Mouse (Mus musculus) stomach, embryonic 15.5 days (tissue): ENCODE data around the gene Kri1. TPM values are rescaled to one million over a fixed set of nuclear protein-coding genes. Genes with fewer than 3 reads are reported as not detected.
A peak's percentile ranks its signal among the peaks of the same experiment; 100 is the strongest.

Source experiments
- ATAC-seq: fragments of 200-750 bp; cut with Nextera tagmentation; 2 replicates; pipeline ENCODE4 v1.8.0; 2017; ENCODE audit warnings: low read depth, moderate number of reproducible peaks, moderate TSS enrichment; ENCODE audit not compliant: insufficient read depth, low FRiP score
- H3K27ac ChIP-seq: fragments of 300-500 bp; sonication (generic); 2 replicates; pipeline ENCODE4 v1.5.1; 2015; ENCODE audit warnings: mild to moderate bottlenecking, inconsistent platforms
- H3K27me3 ChIP-seq: fragments of 300-500 bp; sonication (generic); replicated peaks from 2 replicates; pipeline ENCODE4 v1.6.1; 2015; ENCODE audit warnings: inconsistent platforms
- H3K36me3 ChIP-seq: fragments of 300-500 bp; sonication (generic); 2 replicates; pipeline ENCODE4 v1.6.1; 2015; ENCODE audit warnings: inconsistent platforms
- H3K4me1 ChIP-seq: fragments of 300-500 bp; sonication (generic); 2 replicates; pipeline ENCODE4 v1.6.1; 2015; ENCODE audit warnings: inconsistent platforms
- H3K4me2 ChIP-seq: fragments of 300-500 bp; sonication (generic); 2 replicates; pipeline ENCODE4 v1.6.1; 2015; ENCODE audit warnings: mild to moderate bottlenecking, inconsistent platforms
- H3K4me3 ChIP-seq: fragments of 300-500 bp; sonication (generic); replicated peaks from 2 replicates; pipeline ENCODE4 v1.5.1; 2015; ENCODE audit warnings: inconsistent platforms
- H3K9ac ChIP-seq: fragments of 300-500 bp; sonication (generic); 2 replicates; pipeline ENCODE4 v1.6.1; 2015; ENCODE audit warnings: inconsistent platforms
- H3K9me3 ChIP-seq: fragments of 300-500 bp; sonication (generic); 2 replicates; pipeline ENCODE4 v1.6.1; 2016; ENCODE audit warnings: inconsistent platforms
- WGBS: fragments of 180-500 bp; shearing (Covaris S2); methylation state at CpG from one replicate; pipeline ENCODE4 v1.1.7; 2015; 5-methylcytosine and 5-hydroxymethylcytosine counted together
- polyA plus RNA-seq: library from polyadenylated mRNA; unstranded; fragments of >200 nt; fragmentation: Nextera tagmentation; extraction: Ambion mirVana; gene quantifications from 2 replicates; pipeline ENCODE4 v1.2.1, GENCODE M21; 2015

Gene Kri1
- polyA plus RNA-seq, 1 experiment from 2014 or later = 14.5 TPM

DNA sequence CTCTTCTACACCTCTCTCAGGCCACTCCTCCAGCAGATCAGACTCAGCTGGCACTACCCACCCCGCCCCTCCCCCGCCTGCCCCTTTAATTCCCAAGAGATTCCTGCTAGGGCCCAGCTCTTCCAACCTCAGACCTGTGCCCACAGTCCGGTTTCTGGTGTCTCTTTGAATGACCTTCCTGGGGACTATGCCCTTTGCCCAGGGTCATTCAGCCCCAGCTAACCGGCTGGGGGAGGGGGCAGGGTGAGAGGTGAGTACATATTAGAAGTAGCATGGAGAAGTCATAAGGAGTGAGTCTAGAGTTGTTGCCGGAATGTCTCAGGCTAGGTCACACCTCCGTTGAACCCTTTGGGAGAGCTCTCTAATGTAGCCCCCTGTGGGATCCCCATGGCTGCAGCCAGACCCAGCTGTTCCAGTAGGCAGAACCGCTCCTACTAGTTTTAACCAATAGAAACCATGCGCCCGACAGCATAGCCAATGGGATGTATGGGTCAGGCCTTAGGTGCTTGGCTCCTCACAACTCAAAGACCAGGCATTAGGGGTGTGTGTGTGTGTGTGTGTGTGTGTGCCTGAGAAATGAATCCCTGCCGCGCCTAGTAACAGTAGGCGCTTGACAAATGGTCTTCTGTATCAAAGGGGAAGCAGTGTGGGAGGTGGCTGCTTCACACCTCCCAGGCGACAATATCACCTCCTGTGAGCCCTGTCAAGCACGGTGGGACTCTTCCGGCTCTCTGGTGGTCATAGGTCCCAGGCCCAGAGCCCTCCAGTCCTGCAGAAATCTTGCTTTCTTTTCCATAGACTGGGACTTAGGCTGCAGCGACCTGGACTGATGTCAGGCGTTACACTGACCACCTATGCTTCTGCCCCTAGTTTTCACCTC, 37.9 kb downstream of the Kri1 start:
- H3K9ac ChIP-seq = no peak overlapping the region

DNA sequence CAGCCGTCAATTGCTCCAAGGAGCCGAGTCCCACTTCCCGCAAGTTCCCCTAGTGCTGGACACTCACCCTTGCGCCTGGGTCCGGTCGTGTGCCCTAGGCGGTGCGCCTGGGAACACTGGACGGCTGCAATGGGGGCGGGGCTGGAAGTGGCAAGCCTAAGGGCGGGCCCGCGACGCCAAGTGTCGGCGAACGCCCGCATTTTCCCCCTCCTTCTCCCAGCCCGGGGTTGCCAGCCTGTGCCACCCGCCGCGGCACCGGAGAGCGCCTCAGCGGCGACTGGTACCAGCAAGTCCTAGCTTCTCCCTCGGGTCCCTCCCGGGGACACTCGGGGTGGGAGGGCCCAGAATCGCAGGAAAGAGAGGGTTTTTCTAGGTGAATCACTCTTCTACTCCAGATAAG, 39.4 kb downstream of the Kri1 start, which contains the start of gene S1pr5:
S1pr5 (minus strand) TSS at position 118 of the 400 bp plus-strand sequence.
- Histone ChIP-seq H3K36me3 (no peaks in the 10 kb centered on the region), H3K4me3 (peak within 1 kb of the TSS; percentile 30), H3K27ac (no peak within 1 kb of the TSS), H3K9ac (peak within 1 kb of the TSS; percentile 6; the same call in 1 of the 2 replicates), H3K9me3 (no peaks in the 10 kb centered on the region), H3K4me1 (peaks cover 19% of the 10 kb centered on the region), H3K4me2 (peak within 1 kb of the TSS; percentile 42), H3K27me3 (peaks cover 87% of the 10 kb centered on the region)
- ATAC-seq = no peak
- 2% methylated on average over 21 of the region's 30 CpGs for WGBS

More for the DNA sequence above, 37.9 kb downstream of the Kri1 start:
- ATAC-seq = no peak
- Histone ChIP-seq H3K36me3 (no peaks in the 10 kb centered on the region), H3K4me3 (no peak overlapping the region), H3K27ac (peak overlapping the region; percentile 71; the same call in 1 of the 2 replicates), H3K4me1 (peaks cover 8% of the 10 kb centered on the region), H3K4me2 (no peak overlapping the region), H3K27me3 (peaks cover 71% of the 10 kb centered on the region), H3K9me3 (no peaks in the 10 kb centered on the region)
- WGBS = 22% methylated on average over 17 of the region's 17 CpGs

DNA sequence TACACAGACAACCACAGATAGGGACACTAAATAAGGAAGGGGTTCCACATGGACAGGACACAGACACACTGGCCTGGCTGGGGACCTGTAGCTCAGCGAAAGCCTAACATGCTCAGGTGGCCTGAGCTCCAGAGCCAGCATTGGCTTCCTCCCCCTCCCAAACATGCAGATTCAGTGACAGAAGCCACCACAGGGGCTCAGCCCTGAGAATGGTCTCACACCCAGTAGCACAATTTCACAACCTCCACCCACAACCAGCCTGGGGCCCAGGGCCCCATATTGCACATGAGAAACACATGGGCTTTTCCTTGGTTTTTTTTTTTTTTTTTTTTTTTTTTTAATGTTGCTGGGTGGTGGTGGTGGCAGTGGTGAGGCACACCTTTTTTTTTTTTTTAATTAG, 41.4 kb downstream of the Kri1 start:
- Histone ChIP-seq H3K9me3 (no peaks in the 10 kb centered on the region), H3K27ac (no peak overlapping the region), H3K9ac (no peak overlapping the region), H3K36me3 (no peaks in the 10 kb centered on the region), H3K4me3 (no peak overlapping the region), H3K27me3 (peaks cover 83% of the 10 kb centered on the region), H3K4me2 (no peak overlapping the region), H3K4me1 (peaks cover 19% of the 10 kb centered on the region)
- WGBS = 91% methylated on average over 1 of the region's 1 CpGs
- ATAC-seq = no peak

DNA sequence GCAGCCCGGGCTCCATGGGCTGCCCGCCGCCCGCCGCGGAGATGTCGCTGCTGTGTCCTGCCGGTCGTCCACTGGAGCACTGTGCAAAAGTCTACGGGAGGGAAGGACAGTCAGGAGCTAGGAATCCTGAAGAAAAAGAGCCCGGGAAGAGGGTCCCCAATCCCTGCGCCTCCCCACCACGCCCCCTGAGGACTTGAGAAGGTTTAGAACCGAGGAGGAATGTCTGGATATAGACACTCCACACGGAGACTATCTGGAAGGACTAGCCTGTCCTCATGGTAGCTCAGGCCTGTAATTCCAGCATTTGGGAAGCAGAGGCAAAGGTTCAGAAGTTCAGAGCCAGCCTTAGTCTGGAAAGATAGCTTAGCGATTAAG, 42.7 kb downstream of the Kri1 start:
- no peak overlapping the region for H3K27ac ChIP-seq
- H3K36me3 ChIP-seq = no peaks in the 10 kb centered on the region
- 1% methylated on average over 16 of the region's 16 CpGs for WGBS
- peak overlapping the region; percentile 41 for H3K4me3 ChIP-seq
- peaks cover 19% of the 10 kb centered on the region for H3K4me1 ChIP-seq
- no peak for ATAC-seq
- H3K4me2 ChIP-seq = peak overlapping the region; percentile 97
- H3K27me3 ChIP-seq = peaks cover 71% of the 10 kb centered on the region
- H3K9me3 ChIP-seq = no peaks in the 10 kb centered on the region
- H3K9ac ChIP-seq = peak overlapping the region; percentile 10; the same call in 1 of the 2 replicates

- Histone ChIP-seq H3K9ac (peak overlapping the region; percentile 10; the same call in 1 of the 2 replicates), H3K4me3 (peak overlapping the region; percentile 41), H3K27me3 (peaks cover 66% of the 10 kb centered on the region), H3K4me1 (peaks cover 21% of the 10 kb centered on the region), H3K4me2 (peak overlapping the region; percentile 97), H3K36me3 (no peaks in the 10 kb centered on the region), H3K9me3 (no peaks in the 10 kb centered on the region), H3K27ac (no peak overlapping the region)
- 1% methylated on average over 72 of the region's 72 CpGs for WGBS
- no peak for ATAC-seq
These were observed 43.2 kb downstream of the Kri1 start for GRCm38 (mm10) chr9:21244428-21245112.

GRCm38 (mm10) chr9:21243826-21244427, 43.8 kb downstream of the Kri1 start:
- H3K36me3 ChIP-seq = no peaks in the 10 kb centered on the region
- H3K9ac ChIP-seq = no peak overlapping the region
- H3K4me1 ChIP-seq = peaks cover 25% of the 10 kb centered on the region
- no peak for ATAC-seq
- peaks cover 59% of the 10 kb centered on the region for H3K27me3 ChIP-seq
- H3K4me2 ChIP-seq = peak overlapping the region; percentile 97
- 12% methylated on average over 42 of the region's 42 CpGs for WGBS
- H3K9me3 ChIP-seq = no peaks in the 10 kb centered on the region
- no peak overlapping the region for H3K27ac ChIP-seq
- H3K4me3 ChIP-seq = peak overlapping the region; percentile 41

- H3K4me2 ChIP-seq = no peak overlapping the region
- peaks cover 31% of the 10 kb centered on the region for H3K4me1 ChIP-seq
- no peak overlapping the region for H3K4me3 ChIP-seq
- no peak for ATAC-seq
- 5% methylated on average over 11 of the region's 11 CpGs for WGBS
- H3K9me3 ChIP-seq = no peaks in the 10 kb centered on the region
- no peak overlapping the region for H3K9ac ChIP-seq
- H3K27ac ChIP-seq = no peak overlapping the region
- H3K36me3 ChIP-seq = no peaks in the 10 kb centered on the region
- H3K27me3 ChIP-seq = peaks cover 37% of the 10 kb centered on the region
These were observed 46.4 kb downstream of the Kri1 start for GRCm38 (mm10) chr9:21241343-21241742.

GRCm38 (mm10) chr9:21239465-21239848, 48.3 kb downstream of the Kri1 start:
- no peak for ATAC-seq
- H3K4me2 ChIP-seq = peak overlapping the region; percentile 69
- peak overlapping the region; percentile 78 for H3K4me3 ChIP-seq
- no peaks in the 10 kb centered on the region; the same call in 1 of the 2 replicates for H3K36me3 ChIP-seq
- H3K27me3 ChIP-seq = peaks cover 18% of the 10 kb centered on the region
- peak overlapping the region; percentile 94; the same call in 1 of the 2 replicates for H3K9ac ChIP-seq
- H3K4me1 ChIP-seq = peaks cover 23% of the 10 kb centered on the region
- H3K27ac ChIP-seq = peak overlapping the region; percentile 93
- 24% methylated on average over 4 of the region's 4 CpGs for WGBS
- no peaks in the 10 kb centered on the region for H3K9me3 ChIP-seq

DNA sequence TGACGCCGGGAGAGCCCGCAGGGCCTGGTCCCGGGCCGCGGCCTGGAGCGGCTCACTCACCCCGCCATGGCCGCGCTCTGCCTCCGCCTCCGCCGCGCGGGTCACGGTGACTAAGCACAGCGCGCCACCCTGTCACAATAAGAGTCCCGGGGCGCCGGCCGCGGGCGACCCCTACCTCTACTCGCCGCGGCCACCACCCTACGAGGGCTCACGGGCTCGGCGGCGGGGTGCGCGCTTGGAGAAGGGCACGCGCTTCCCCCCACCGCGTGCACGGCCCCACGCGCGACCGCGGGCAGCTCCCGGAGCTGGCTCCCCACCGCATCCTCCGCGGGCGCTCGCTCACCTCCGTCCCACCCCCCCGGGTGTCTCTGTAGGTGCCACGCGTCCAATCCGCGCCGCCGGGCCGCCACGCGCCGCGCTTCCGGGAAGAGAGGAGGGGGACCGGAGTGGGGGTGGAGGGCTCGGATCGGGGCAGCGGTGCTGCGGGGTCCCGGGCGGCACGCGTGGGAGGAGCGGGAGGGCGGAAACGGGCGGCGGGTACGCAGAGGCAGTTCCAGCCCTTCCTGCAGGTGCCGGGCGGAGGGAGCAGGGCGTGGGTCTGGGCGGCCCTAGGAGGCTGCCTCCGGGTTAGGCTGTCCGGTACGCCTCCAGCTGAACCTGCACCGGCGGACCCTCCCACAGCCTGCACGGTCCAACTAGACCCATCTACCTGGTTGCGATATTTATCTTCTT, 48.9 kb downstream of the Kri1 start, which contains the start of gene Keap1:
Keap1 (minus strand) TSS at position 629 of the 732 bp plus-strand sequence.
- peak within 1 kb of the TSS; percentile 93 for H3K27ac ChIP-seq
- H3K4me2 ChIP-seq = peak within 1 kb of the TSS; percentile 69
- peak; percentile 86 for ATAC-seq
- H3K36me3 ChIP-seq = peaks cover under 1% of the 10 kb centered on the region; the same call in 1 of the 2 replicates
- peaks cover 18% of the 10 kb centered on the region for H3K4me1 ChIP-seq
- WGBS = under 1% methylated on average over 75 of the region's 90 CpGs
- H3K27me3 ChIP-seq = peaks cover 13% of the 10 kb centered on the region
- peak within 1 kb of the TSS; percentile 78 for H3K4me3 ChIP-seq
- peak within 1 kb of the TSS; percentile 94 for H3K9ac ChIP-seq
- no peaks in the 10 kb centered on the region for H3K9me3 ChIP-seq

GRCm38 (mm10) chr9:21238004-21238732, 49.6 kb downstream of the Kri1 start:
- peaks cover 8% of the 10 kb centered on the region; the same call in 1 of the 2 replicates for H3K36me3 ChIP-seq
- WGBS = under 1% methylated on average over 30 of the region's 31 CpGs
- no peaks in the 10 kb centered on the region for H3K9me3 ChIP-seq
- peak overlapping the region; percentile 94 for H3K9ac ChIP-seq
- ATAC-seq = no peak
- H3K27ac ChIP-seq = peak overlapping the region; percentile 93
- peaks cover 6% of the 10 kb centered on the region for H3K27me3 ChIP-seq
- H3K4me1 ChIP-seq = peaks cover 16% of the 10 kb centered on the region
- H3K4me3 ChIP-seq = peak overlapping the region; percentile 78
- H3K4me2 ChIP-seq = peak overlapping the region; percentile 69
